Mouse (Mus musculus) intestine, embryonic 16.5 days (tissue): ENCODE data around the gene Gm28048. TPM values are rescaled to one million over a fixed set of nuclear protein-coding genes. Genes with fewer than 3 reads are reported as not detected.
A peak's percentile ranks its signal among the peaks of the same experiment; 100 is the strongest.

Source experiments
- ATAC-seq: fragments of 200-750 bp; cut with Nextera tagmentation; 2 replicates; pipeline ENCODE4 v1.8.0; 2017; ENCODE audit warnings: moderate TSS enrichment, moderate library complexity
- H3K27ac ChIP-seq: fragments of 300-500 bp; sonication (generic); 2 replicates; pipeline ENCODE4 v1.5.1; 2014; ENCODE audit warnings: mild to moderate bottlenecking, low read length
- H3K27me3 ChIP-seq: fragments of 300-500 bp; sonication (generic); replicated peaks from 2 replicates; pipeline ENCODE4 v1.6.1; 2014; ENCODE audit warnings: low read length, control low read depth, mixed read lengths; ENCODE audit not compliant: control insufficient read depth, insufficient read depth
- H3K36me3 ChIP-seq: fragments of 300-500 bp; sonication (generic); 2 replicates; pipeline ENCODE4 v1.6.1; 2014; ENCODE audit warnings: low read length, control low read depth; ENCODE audit not compliant: control insufficient read depth, insufficient read depth
- H3K4me1 ChIP-seq: fragments of 300-500 bp; sonication (generic); 2 replicates; pipeline ENCODE4 v1.6.1; 2014; ENCODE audit warnings: low read length, control low read depth, mixed read lengths; ENCODE audit not compliant: control insufficient read depth, insufficient read depth
- H3K4me2 ChIP-seq: fragments of 300-500 bp; sonication (generic); 2 replicates; pipeline ENCODE4 v1.6.1; 2014; ENCODE audit warnings: low read depth, low read length, control low read depth
- H3K4me3 ChIP-seq: fragments of 300-500 bp; sonication (generic); 2 replicates; pipeline ENCODE4 v1.5.1; 2014; ENCODE audit warnings: mild to moderate bottlenecking, low read length
- H3K9ac ChIP-seq: fragments of 300-500 bp; sonication (generic); 2 replicates; pipeline ENCODE4 v1.6.1; 2014; ENCODE audit warnings: low read depth, low read length
- H3K9me3 ChIP-seq: fragments of 300-500 bp; sonication (generic); 2 replicates; pipeline ENCODE4 v1.6.1; 2016; ENCODE audit warnings: low read length, control low read depth; ENCODE audit not compliant: control insufficient read depth
- WGBS: fragments of 180-500 bp; shearing (Covaris S2); extraction: QIAGEN DNeasy Blood & Tissue Kit; methylation state at CpG from one replicate; pipeline ENCODE4 v1.1.7; 2014; 5-methylcytosine and 5-hydroxymethylcytosine counted together
- polyA plus RNA-seq: library from polyadenylated mRNA; unstranded; fragments of >200 nt; fragmentation: Nextera tagmentation; extraction: Ambion mirVana; gene quantifications from 2 replicates; pipeline ENCODE4 v1.2.1, GENCODE M21; 2015

The Gm28048 gene
- polyA plus RNA-seq, 1 experiment from 2014 or later: 11.2 TPM

DNA sequence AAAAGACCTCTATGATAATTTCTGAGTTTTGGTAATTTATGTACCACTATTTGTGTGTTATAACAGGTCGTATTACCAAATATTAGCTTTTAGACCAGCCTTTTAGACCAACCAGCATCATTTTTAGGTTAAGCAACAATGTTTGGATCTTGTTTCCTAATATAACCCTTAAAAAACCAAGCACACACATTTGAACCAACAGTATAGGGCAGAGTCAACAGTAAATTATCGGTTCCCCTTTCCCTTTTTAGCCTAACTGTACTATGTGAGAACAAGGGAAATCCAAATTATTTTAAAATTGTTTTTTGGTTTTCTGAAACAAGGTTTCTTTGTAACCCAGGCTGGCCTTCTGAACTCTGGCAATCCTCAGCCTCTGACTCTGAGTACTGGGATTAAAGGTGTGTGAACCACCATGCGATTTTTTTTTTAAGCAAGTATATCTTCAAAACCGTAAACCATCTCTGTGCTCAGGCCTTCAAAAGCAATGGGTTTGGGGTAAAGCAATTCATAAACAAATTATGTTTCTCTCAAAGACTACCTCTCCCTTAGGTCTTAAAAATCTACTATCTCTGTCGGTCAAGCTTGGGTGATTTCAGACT is 124.7 kb downstream of the Gm28048 start:
- Histone ChIP-seq H3K27me3 (no peaks in the 10 kb centered on the region), H3K4me1 (peaks cover 4% of the 10 kb centered on the region; the same call in 1 of the 2 replicates), H3K36me3 (no peaks in the 10 kb centered on the region), H3K9me3 (no peaks in the 10 kb centered on the region), H3K4me2 (peak overlapping the region; percentile 74), H3K9ac (no peak overlapping the region), H3K27ac (no peak overlapping the region), H3K4me3 (no peak overlapping the region; the same call in 1 of the 2 replicates)
- ATAC-seq: no peak
- WGBS: 76% methylated on average over 5 of the region's 5 CpGs

DNA sequence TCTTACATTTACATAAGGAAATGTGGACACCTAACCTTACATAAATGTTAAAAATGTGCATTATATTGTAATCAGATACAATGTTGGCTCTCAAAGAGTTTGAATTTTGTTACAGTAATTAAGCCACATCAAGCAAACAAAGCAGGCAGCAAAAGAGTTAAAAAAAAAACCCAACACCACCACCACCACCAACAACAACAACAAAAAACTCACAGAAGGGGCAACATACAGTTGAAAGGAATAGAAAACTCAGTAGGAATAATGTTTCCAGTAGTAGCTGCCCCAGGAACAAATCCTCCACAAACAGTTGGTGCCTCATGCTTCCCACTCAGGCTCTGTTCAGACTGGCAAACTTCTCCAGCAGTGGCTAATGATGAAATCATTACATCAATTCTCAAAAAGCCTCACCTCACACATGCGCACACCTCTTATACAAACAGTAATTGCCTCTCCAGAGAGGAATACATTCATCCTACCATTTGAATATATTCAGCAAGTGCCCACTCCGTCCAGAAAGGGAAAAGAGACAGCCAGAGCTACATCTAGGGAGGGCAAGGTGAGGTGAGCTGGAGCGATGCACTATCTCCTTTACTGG is 125.4 kb downstream of the Gm28048 start:
- Histone ChIP-seq H3K9ac (no peak overlapping the region), H3K4me1 (peaks cover 6% of the 10 kb centered on the region; the same call in 1 of the 2 replicates), H3K36me3 (no peaks in the 10 kb centered on the region), H3K4me3 (no peak overlapping the region), H3K27ac (no peak overlapping the region), H3K9me3 (no peaks in the 10 kb centered on the region), H3K4me2 (no peak overlapping the region), H3K27me3 (no peaks in the 10 kb centered on the region)
- ATAC-seq: no peak
- 79% methylated on average over 3 of the region's 3 CpGs for WGBS

DNA sequence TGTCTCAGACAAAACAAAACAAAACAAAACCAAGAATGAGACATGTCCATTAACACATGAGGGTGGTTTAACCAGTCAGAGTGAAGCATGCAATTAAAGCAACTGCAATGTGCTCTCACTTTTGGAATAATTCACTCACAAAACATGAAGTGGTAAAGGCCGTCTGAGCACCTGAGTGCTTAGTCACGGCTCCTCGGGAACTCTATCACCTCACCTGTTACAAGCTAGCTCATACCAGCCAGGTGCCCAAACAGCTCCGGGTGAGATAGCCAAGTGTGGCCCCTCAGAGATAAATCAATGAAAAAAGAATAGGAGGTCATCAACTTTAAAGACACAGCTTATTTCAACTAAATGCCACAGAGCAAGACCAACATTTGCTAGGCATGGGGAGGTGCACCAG is 127.3 kb downstream of the Gm28048 start:
- Histone ChIP-seq H3K27ac (no peak overlapping the region), H3K9me3 (no peaks in the 10 kb centered on the region), H3K4me3 (no peak overlapping the region), H3K9ac (no peak overlapping the region), H3K27me3 (no peaks in the 10 kb centered on the region), H3K4me1 (peaks cover 20% of the 10 kb centered on the region), H3K36me3 (no peaks in the 10 kb centered on the region), H3K4me2 (no peak overlapping the region)
- 62% methylated on average over 4 of the region's 4 CpGs for WGBS
- ATAC-seq: no peak

DNA sequence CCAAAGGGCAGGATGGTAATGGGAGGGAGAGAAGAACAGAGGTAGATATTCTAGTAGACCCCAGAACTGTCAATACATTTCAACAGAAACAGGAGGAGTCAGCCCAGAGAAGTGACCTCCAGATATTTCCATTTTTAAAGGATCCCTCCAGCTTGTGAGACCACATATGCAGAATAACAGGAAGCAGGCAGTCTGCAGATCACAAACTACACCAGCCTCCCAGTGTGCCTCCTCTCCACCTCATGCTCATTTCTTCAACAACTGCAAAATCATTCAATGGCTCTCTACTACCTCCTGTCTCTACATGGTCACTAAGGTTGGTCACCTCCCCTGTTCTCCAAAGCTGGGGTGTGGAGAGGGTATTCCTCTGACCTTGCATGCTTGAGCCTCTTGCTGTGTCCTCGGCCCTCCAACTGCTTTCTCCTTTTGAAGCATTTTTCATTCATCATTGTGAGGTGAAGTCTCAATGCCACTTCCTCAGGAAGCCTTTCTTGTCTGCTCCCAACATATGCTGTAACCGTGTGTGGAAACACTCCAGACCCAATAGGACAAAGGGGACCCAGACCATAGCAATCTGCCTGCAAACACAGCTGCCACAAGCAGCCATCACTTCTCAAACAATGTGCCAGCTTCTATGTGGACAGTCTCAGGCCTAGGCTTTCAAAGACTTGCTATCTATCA is 128.3 kb downstream of the Gm28048 start:
- no peaks in the 10 kb centered on the region for H3K36me3 ChIP-seq
- WGBS: 57% methylated on average over 2 of the region's 2 CpGs
- no peaks in the 10 kb centered on the region for H3K9me3 ChIP-seq
- H3K27me3 ChIP-seq: no peaks in the 10 kb centered on the region
- no peak overlapping the region for H3K4me3 ChIP-seq
- no peak overlapping the region for H3K27ac ChIP-seq
- no peak overlapping the region for H3K9ac ChIP-seq
- ATAC-seq: no peak
- H3K4me1 ChIP-seq: peaks cover 20% of the 10 kb centered on the region
- H3K4me2 ChIP-seq: no peak overlapping the region

DNA sequence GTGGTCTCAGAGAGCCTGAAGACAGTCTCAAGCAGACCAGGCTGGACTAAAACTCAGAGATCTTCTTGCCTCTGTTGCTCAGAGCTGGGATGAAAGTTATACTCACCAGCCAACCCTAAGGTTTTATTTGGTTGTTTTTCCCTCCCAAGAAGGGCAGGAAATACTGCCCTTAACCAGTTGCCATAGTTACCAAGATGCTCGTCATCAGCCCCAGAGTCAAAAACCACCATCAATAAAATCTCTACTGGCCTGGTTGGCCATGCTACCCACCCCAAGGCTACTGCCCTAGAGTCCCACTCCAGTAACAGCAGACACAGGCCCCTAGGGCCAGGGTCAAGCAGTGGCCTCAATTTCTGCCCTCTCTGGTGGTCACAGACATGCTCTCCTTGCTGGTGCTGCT is 129.4 kb downstream of the Gm28048 start:
- H3K4me3 ChIP-seq: no peak overlapping the region
- no peaks in the 10 kb centered on the region for H3K27me3 ChIP-seq
- H3K9me3 ChIP-seq: no peaks in the 10 kb centered on the region
- no peaks in the 10 kb centered on the region for H3K36me3 ChIP-seq
- no peak for ATAC-seq
- H3K4me2 ChIP-seq: no peak overlapping the region
- no peak overlapping the region for H3K9ac ChIP-seq
- 61% methylated on average over 1 of the region's 1 CpGs for WGBS
- H3K4me1 ChIP-seq: peaks cover 31% of the 10 kb centered on the region
- H3K27ac ChIP-seq: no peak overlapping the region

DNA sequence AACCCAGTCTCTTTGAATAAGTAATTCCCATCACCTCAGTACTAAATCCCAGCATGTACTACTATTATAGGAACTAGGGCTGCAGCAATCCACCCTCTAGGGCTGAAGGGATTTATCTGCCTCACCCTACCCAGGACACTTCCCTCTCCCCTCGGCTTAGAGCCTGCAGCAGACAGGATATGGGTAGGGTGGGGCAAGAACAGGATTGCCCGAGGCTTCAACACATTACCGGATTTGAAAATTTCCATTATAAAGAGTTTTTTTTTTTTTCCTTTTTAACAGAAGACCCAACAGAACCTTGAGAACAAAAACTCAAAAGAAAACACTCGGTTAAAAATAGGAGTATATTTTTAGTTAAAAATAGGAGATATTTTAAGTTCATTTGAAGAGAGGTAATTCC is 130.5 kb downstream of the Gm28048 start:
- Histone ChIP-seq H3K9me3 (no peaks in the 10 kb centered on the region), H3K27ac (no peak overlapping the region), H3K9ac (no peak overlapping the region), H3K4me1 (peaks cover 42% of the 10 kb centered on the region), H3K4me3 (no peak overlapping the region), H3K36me3 (no peaks in the 10 kb centered on the region), H3K4me2 (no peak overlapping the region), H3K27me3 (no peaks in the 10 kb centered on the region)
- no peak for ATAC-seq
- WGBS: 42% methylated on average over 4 of the region's 4 CpGs

DNA sequence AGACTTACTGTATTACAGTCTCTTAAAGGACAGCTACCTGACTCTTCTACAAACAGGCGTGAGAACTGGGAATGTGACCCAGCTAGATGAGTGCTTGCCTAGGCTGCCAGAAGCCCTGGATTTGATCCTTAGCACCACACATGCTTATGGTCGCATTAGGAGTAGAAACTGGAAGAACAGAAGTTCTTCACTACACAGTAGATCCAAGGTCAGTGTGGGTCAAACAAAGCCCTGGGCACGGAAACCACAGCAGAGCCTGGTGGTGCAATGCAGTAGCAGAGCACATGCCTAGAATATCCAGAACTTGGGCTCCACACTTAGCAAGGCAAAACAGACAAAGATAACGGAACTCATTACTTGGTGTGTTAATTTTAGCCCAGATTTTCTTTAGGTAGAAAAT is 131.8 kb downstream of the Gm28048 start:
- 73% methylated on average over 4 of the region's 4 CpGs for WGBS
- no peaks in the 10 kb centered on the region for H3K36me3 ChIP-seq
- H3K4me1 ChIP-seq: peaks cover 48% of the 10 kb centered on the region
- H3K4me3 ChIP-seq: no peak overlapping the region
- no peaks in the 10 kb centered on the region for H3K27me3 ChIP-seq
- 0 out of 2 replicates have a peak overlapping the region, but pooled peaks have one; percentile 4 for H3K27ac ChIP-seq
- ATAC-seq: no peak
- no peaks in the 10 kb centered on the region for H3K9me3 ChIP-seq
- no peak overlapping the region for H3K9ac ChIP-seq
- no peak overlapping the region for H3K4me2 ChIP-seq

DNA sequence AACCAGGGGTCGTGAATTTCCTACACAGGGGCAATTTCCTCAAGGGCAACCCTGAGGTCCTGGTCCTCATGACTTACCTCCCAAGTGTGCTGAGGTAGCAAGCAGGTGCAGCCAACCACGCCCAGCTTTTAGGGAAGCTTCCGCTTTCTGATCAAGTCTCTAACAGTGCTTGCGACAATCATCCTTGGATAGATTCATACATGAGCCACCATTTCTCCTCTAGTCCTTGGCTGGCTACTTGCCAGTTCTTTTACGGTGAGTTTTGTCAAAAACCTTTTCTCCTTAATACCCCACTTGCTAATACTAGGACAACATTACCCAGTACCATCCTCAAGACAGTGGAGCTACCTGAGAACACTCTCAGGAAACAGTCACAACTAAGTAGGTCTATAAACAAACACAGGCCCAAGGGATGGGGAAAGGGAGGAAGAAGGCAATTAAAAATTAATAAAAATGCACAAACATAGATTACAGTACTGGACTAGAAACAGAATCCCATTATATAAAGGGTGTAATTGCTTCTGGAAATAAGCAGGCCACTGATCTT is 133.2 kb downstream of the Gm28048 start:
- Histone ChIP-seq H3K9me3 (no peaks in the 10 kb centered on the region), H3K27ac (peak overlapping the region; percentile 68), H3K4me2 (peak overlapping the region; percentile 10; the same call in 1 of the 2 replicates), H3K9ac (no peak overlapping the region), H3K4me1 (peaks cover 54% of the 10 kb centered on the region), H3K4me3 (no peak overlapping the region), H3K36me3 (no peaks in the 10 kb centered on the region), H3K27me3 (no peaks in the 10 kb centered on the region)
- 73% methylated on average over 5 of the region's 5 CpGs for WGBS
- no peak for ATAC-seq

DNA sequence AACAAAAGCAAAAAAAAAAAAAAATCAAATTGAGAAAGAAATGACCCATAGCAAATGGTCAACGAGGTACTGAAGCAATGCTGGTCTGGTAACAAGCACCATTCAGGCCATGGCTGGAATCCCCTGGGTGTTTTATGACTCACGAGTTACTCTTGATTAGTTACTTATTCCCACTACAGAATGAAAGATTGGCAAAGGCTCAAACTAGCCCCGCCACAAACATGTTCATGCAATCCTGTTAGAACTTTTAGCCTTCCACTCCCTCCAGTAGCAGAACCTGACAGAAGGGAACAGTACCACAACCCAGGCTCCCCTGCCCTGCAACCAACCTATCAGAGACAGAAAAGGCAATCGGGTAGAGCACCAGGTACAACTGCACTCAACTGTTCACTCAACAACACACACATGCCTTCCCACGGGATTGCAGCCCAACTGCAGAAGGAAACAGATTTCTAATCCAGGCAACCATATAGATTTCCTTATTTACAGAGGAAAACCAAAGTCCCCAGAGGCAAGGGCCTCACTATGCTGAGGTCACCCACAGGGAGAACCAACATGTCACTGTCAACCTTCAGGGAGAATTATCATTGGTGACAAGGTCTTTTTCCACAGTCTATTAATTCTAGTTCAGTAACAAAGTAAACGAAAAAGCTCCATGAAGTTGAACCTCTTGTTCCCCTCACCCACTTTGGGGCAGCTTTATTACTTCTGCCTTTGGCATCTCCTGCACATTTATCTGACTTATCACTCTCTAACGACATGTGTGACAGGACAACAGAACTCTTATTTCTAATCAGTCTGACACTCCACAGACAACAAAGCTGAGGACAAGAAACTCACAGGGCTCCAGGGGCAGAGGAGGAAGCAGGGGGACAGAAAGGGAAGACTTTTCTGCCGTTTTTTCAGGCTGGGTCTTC is 133.9 kb downstream of the Gm28048 start:
- Histone ChIP-seq H3K4me1 (peaks cover 61% of the 10 kb centered on the region), H3K36me3 (no peaks in the 10 kb centered on the region), H3K4me2 (peak overlapping the region; percentile 10; the same call in 1 of the 2 replicates), H3K4me3 (no peak overlapping the region), H3K27me3 (no peaks in the 10 kb centered on the region), H3K9me3 (no peaks in the 10 kb centered on the region), H3K9ac (no peak overlapping the region), H3K27ac (peak overlapping the region; percentile 68)
- 36% methylated on average over 8 of the region's 8 CpGs for WGBS
- ATAC-seq: peak; percentile 41
